In genomic region chr16:52588291-52588781, GRCm38 (mm10) we compare ENCODE assay signal across 9 mouse cellular contexts.
DNase-seq lines count a peak whose midpoint lies in the region; ATAC-seq and TF ChIP-seq lines count a peak whose summit lies in the region.
"Had no signal": no experiment of that assay in that cellular context is flagged by ENCODE, and none has a peak within 500 bp of the region (broad histone marks: within the 10 kb centered on the region; RNA-seq: fewer than 3 reads in every experiment).

No protein-coding gene starts in this region.

- no peak overlapping the region for H3K4me2 ChIP-seq in forebrain, embryonic 14.5 days (ENCODE audit: low read length)
- no peak overlapping the region for H3K4me2 ChIP-seq in forebrain, embryonic 12.5 days
- H3K4me2 ChIP-seq in CH12.LX (ENCODE audit: insufficient read depth, low read depth, poor library complexity, severe bottlenecking), result no peak overlapping the region
- no peak overlapping the region for H3K4me2 ChIP-seq in liver, postnatal 0 days (ENCODE audit: low read depth, low read length)
- H3K4me2 ChIP-seq: liver, embryonic 12.5 days had no signal

- TF ChIP-seq RAD21 in CH12.LX (IDR thresholded peaks at IDR 0.05; ENCODE audit: low read depth, low read length), result no peak

- H3K27ac ChIP-seq in forebrain, embryonic 14.5 days (ENCODE audit: low read depth, low read length), result no peak overlapping the region
- no peak overlapping the region for H3K27ac ChIP-seq in forebrain, embryonic 12.5 days
- no peak overlapping the region for H3K27ac ChIP-seq in CH12.LX (ENCODE audit: insufficient read depth, low read depth)
- no peak overlapping the region for H3K27ac ChIP-seq in liver, postnatal 0 days (ENCODE audit: low read depth)
- H3K27ac ChIP-seq: liver, embryonic 12.5 days had no signal

- peak; percentile 62; the same call in 1 of the 2 replicates for ATAC-seq in forebrain, embryonic 14.5 days
- ATAC-seq in forebrain, embryonic 12.5 days (ENCODE audit: low FRiP score), result no peak
- no peak for ATAC-seq in liver, postnatal 0 days
- ATAC-seq: liver, embryonic 12.5 days had no signal

- no peak for TF ChIP-seq EP300 in CH12.LX (IDR thresholded peaks at IDR 0.05; ENCODE audit: low read length)
- TF ChIP-seq EP300 in liver, postnatal 0 days (IDR thresholded peaks at IDR 0.05; ENCODE audit: low read depth), result no peak

- no peak overlapping the region for H3K4me3 ChIP-seq in forebrain, embryonic 14.5 days (ENCODE audit: low read depth, low read length)
- no peak overlapping the region for H3K4me3 ChIP-seq in forebrain, embryonic 12.5 days (replicated peaks)
- H3K4me3 ChIP-seq in CH12.LX (replicated peaks in 1 of 3; ENCODE audit: low read depth in 2 of 3, low read length in 2 of 3, poor library complexity in 1 of 3), result no peak overlapping the region
- no peak overlapping the region for H3K4me3 ChIP-seq in liver, postnatal 0 days (ENCODE audit: low read depth, low read length)
- H3K4me3 ChIP-seq: liver, embryonic 12.5 days had no signal

- H3K36me3 ChIP-seq in forebrain, embryonic 14.5 days (ENCODE audit: control insufficient read depth, insufficient read depth, low read length), result no peaks in the 10 kb centered on the region
- no peaks in the 10 kb centered on the region for H3K36me3 ChIP-seq in forebrain, embryonic 12.5 days (replicated peaks)
- H3K36me3 ChIP-seq in CH12.LX (replicated peaks in 1 of 2; ENCODE audit: control insufficient read depth in 1 of 2, insufficient read depth in 1 of 2, low read length in 1 of 2), result no peaks in the 10 kb centered on the region
- no peaks in the 10 kb centered on the region for H3K36me3 ChIP-seq in liver, postnatal 0 days (replicated peaks; ENCODE audit: insufficient read depth, low read length)
- H3K36me3 ChIP-seq: liver, embryonic 12.5 days had no signal

- no peaks in the 10 kb centered on the region for H3K79me2 ChIP-seq in CH12.LX (replicated peaks; ENCODE audit: control insufficient read depth, extremely low read depth, insufficient read depth, poor library complexity, severe bottlenecking)

- no peaks in the 10 kb centered on the region for H3K9me3 ChIP-seq in forebrain, embryonic 14.5 days (replicated peaks; ENCODE audit: control insufficient read depth, low read length)
- H3K9me3 ChIP-seq in forebrain, embryonic 12.5 days, result no peaks in the 10 kb centered on the region
- no peaks in the 10 kb centered on the region for H3K9me3 ChIP-seq in CH12.LX (replicated peaks; ENCODE audit: low read length)
- H3K9me3 ChIP-seq in liver, postnatal 0 days (ENCODE audit: low read length), result no peaks in the 10 kb centered on the region
- H3K9me3 ChIP-seq: liver, embryonic 12.5 days had no signal

- no peak overlapping the region for H3K9ac ChIP-seq in forebrain, embryonic 14.5 days (ENCODE audit: low read length)
- no peak overlapping the region for H3K9ac ChIP-seq in forebrain, embryonic 12.5 days
- H3K9ac ChIP-seq in CH12.LX (ENCODE audit: insufficient read depth, low read depth), result no peak overlapping the region
- H3K9ac ChIP-seq in liver, postnatal 0 days (replicated peaks), result no peak overlapping the region
- H3K9ac ChIP-seq: liver, embryonic 12.5 days had no signal

- intact Hi-C loops in left cerebral cortex, postnatal 25 days (cut with DNase I), result no loop called here

- peak; percentile 76 for DNase-seq in forebrain, embryonic 14.5 days (ENCODE audit: low spot score)
- DNase-seq in left cerebral cortex, postnatal 25 days (ENCODE audit: low spot score in 2 of 2), result peak; percentile 25 to 66
- no peak for DNase-seq in left cerebral cortex, adult 11 months (ENCODE audit: low spot score)
- peak; percentile 45 for DNase-seq in CH12.LX (ENCODE audit: extremely low read depth)
- DNase-seq in layer of hippocampus, adult 9-11 months, result peak; percentile 46
- no peak for DNase-seq in heart, adult 8-10 months (ENCODE audit: low spot score)
- DNase-seq in liver, postnatal 0 days, result no peak

- dilution Hi-C loops in CH12.LX (cut with MboI; ENCODE audit: extremely low pct_ligation_motif_present, extremely low pct_unique_long_range_greater_than_20kb, low sequenced_read_pairs), result no loop called here

- no peak for TF ChIP-seq POLR2A in CH12.LX (IDR thresholded peaks at IDR 0.05; ENCODE audit: low read depth, low read length)

- in situ Hi-C loops in CH12.LX (cut with MboI; ENCODE audit: low pct_ligation_motif_present, low pct_unique_long_range_greater_than_20kb, low sequenced_read_pairs), result no loop called here

- no peaks in the 10 kb centered on the region for H3K27me3 ChIP-seq in forebrain, embryonic 14.5 days (replicated peaks; ENCODE audit: control insufficient read depth, insufficient read depth, low read length)
- H3K27me3 ChIP-seq in forebrain, embryonic 12.5 days, result no peaks in the 10 kb centered on the region
- H3K27me3 ChIP-seq in CH12.LX (replicated peaks), result no peaks in the 10 kb centered on the region
- H3K27me3 ChIP-seq in liver, postnatal 0 days (ENCODE audit: insufficient read depth, low read length), result no peaks in the 10 kb centered on the region
- H3K27me3 ChIP-seq: liver, embryonic 12.5 days had no signal

- TF ChIP-seq CTCF in CH12.LX (conservative IDR thresholded peaks at IDR 0.05 in 1 of 2, IDR thresholded peaks at IDR 0.05 in 1 of 2; ENCODE audit: low read depth in 2 of 2, low read length in 2 of 2), result no peak
- no peak for TF ChIP-seq CTCF in liver, postnatal 0 days (IDR thresholded peaks at IDR 0.05; ENCODE audit: low read depth)

- WGBS in forebrain, embryonic 14.5 days, result 58% methylated on average over 1 of the region's 1 CpGs
- 58% methylated on average over 1 of the region's 1 CpGs for WGBS in forebrain, embryonic 12.5 days
- 56% methylated on average over 1 of the region's 1 CpGs for WGBS in liver, postnatal 0 days (ENCODE audit: insufficient replicate concordance)

- H3K4me1 ChIP-seq in forebrain, embryonic 14.5 days (ENCODE audit: control insufficient read depth, insufficient read depth, low read length), result no peaks in the 10 kb centered on the region
- no peaks in the 10 kb centered on the region for H3K4me1 ChIP-seq in forebrain, embryonic 12.5 days
- H3K4me1 ChIP-seq in CH12.LX (ENCODE audit: control insufficient read depth in 1 of 2, insufficient read depth in 2 of 2), result peaks cover 0 to 6% of the 10 kb centered on the region in 2 experiments; a peak in 2 of 4 replicates
- H3K4me1 ChIP-seq in liver, postnatal 0 days (ENCODE audit: insufficient read depth), result no peaks in the 10 kb centered on the region
- H3K4me1 ChIP-seq: liver, embryonic 12.5 days had no signal

TF ChIP-seq in CH12.LX, 34 proteins besides CTCF, POLR2A, EP300 and RAD21:
- TF ChIP-seq E2F4 (IDR thresholded peaks at IDR 0.05; ENCODE audit: insufficient replicate concordance, low read depth, low read length) (no peak), ZNF384 (IDR thresholded peaks at IDR 0.05; ENCODE audit: low read depth, low read length) (no peak), ZKSCAN1 (IDR thresholded peaks at IDR 0.05; ENCODE audit: borderline replicate concordance, low read depth, low read length) (no peak), MAZ (IDR thresholded peaks at IDR 0.05; ENCODE audit: low read depth, low read length) (no peak), RCOR1 (conservative IDR thresholded peaks at IDR 0.05; ENCODE audit: low read depth, low read length) (no peak), CHD2 (IDR thresholded peaks at IDR 0.05; ENCODE audit: low read length) (no peak), IRF4 (IDR thresholded peaks at IDR 0.05; ENCODE audit: low read depth, low read length) (no peak), BHLHE40 (IDR thresholded peaks at IDR 0.05; ENCODE audit: low read depth, low read length) (no peak), MAFK (IDR thresholded peaks at IDR 0.05; ENCODE audit: insufficient replicate concordance, low read length) (no peak), MXI1 (IDR thresholded peaks at IDR 0.05; ENCODE audit: low read depth, low read length) (no peak), USF1 (IDR thresholded peaks at IDR 0.05; ENCODE audit: low read depth, low read length) (no peak), KAT2A (IDR thresholded peaks at IDR 0.05; ENCODE audit: insufficient replicate concordance, low read length) (no peak), ZMIZ1 (IDR thresholded peaks at IDR 0.05; ENCODE audit: low read depth, low read length) (no peak), PAX5 (IDR thresholded peaks at IDR 0.05; ENCODE audit: low read length) (no peak), NRF1 (IDR thresholded peaks at IDR 0.05; ENCODE audit: low read depth, low read length) (no peak), MEF2A (IDR thresholded peaks at IDR 0.05; ENCODE audit: borderline replicate concordance, low read depth, low read length) (no peak), MAX (IDR thresholded peaks at IDR 0.05; ENCODE audit: low read length) (no peak), TCF12 (IDR thresholded peaks at IDR 0.05; ENCODE audit: low read depth, low read length) (no peak)

Comparison
In these comparisons a context has a peak if more than half of its experiments do, and no peak if none do; other contexts are left out.
1. DNase-seq: peak in forebrain, embryonic 14.5 days (single experiment), left cerebral cortex, postnatal 25 days (2 of 2), CH12.LX (single experiment) and layer of hippocampus, adult 9-11 months (single experiment); none in left cerebral cortex, adult 11 months (single experiment), heart, adult 8-10 months (single experiment) and liver, postnatal 0 days (single experiment).